Mouse (Mus musculus) fat pad, adult 2 months (tissue): ENCODE results near the gene Ccdc8.

Source experiments
- DNase-seq: peaks from one replicate; pipeline ENCODE4 v3.0.0-alpha.2; 2011; ENCODE audit warnings: low read depth, low spot score; ENCODE audit errors: extremely low read depth

Ccdc8 gene

DNA sequence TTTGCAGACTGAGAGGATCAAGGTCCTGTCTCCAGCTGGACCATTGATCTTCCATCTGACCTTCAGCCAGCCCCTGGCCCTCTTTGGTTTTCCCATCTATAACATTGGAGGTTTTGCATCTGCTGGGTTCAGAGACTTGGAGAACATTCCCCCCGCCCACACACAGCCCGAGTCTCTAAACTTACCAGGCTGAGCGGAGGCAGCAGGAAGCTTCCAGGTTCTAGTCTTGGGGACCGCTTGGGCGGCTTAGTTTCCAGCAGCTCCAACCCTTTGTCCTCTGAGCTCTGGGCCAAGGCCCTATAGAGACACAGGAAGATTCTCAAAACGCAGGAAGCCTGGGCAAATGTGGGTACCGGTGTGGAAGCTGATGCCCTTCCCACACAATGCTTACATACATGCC, 46.9 kb downstream of the Ccdc8 start:
- DNase-seq = no peak

- no peak for DNase-seq
Measured at GRCm38 (mm10) chr7:17045743-17046142, 53.2 kb downstream of the Ccdc8 start.
